Mouse (Mus musculus): ENCODE measurements around the gene Ddx39b. TPM values are rescaled to one million over a fixed set of nuclear protein-coding genes. Genes with fewer than 3 reads are reported as not detected.
"Not testable (repeated sequence)": the region's sequence is repeated elsewhere in the genome, so short reads cannot be mapped to it uniquely, and the experiment has no call there.

Ddx39b gene
- polyA plus RNA-seq, 1 experiment from 2014 or later = 347 TPM

DNA sequence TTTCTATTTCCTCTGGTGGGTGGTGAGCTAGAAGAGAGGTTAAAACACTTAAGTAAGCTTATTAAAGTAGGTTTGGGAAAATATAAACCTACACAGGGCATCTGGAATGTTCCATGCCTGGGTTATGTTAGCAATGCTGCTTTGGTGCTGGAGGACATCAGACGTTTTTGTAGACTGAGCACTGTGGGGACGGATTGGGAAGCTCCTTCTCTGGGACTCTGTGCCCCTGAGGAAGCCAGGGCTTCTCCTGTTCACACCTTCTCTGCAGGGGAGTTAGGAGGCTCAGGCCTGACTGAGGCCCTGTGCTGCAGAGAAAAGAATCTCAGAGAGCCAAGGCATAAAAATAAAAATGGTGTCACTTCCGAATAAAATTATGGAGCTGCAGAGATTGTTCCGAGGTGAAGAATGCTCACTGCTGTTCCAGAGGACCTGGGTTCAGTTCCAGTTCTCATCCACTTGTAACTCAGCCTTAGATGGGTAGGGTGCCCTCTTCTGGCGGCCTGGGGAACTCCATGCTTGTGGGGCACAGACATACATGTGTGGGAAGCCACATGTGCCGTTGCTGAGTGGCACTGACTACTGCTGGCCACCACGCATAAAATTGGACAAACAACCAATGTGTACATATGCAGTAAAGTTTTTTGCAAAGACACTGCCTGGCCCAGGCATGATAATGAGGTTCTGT lies 58.9 kb downstream of the Ddx39b start:
- not testable (repeated sequence) for H3K27ac ChIP-seq (replicated peaks; ENCODE audit: low read depth, low read length); H3K4me3 ChIP-seq (ENCODE audit: low read depth, low read length); H3K9me3 ChIP-seq (ENCODE audit: control insufficient read depth, low read length); H3K27me3 ChIP-seq (replicated peaks; ENCODE audit: control insufficient read depth, insufficient read depth, low read length); H3K4me2 ChIP-seq (ENCODE audit: low read depth, low read length); H3K9ac ChIP-seq (ENCODE audit: low read depth, low read length); ATAC-seq (ENCODE audit: low read depth); DNase-seq (ENCODE audit: low spot score); H3K4me1 ChIP-seq (ENCODE audit: control insufficient read depth, insufficient read depth, low read length); H3K36me3 ChIP-seq (ENCODE audit: control insufficient read depth, insufficient read depth, low read length)
- WGBS = 86% methylated on average over 7 of the region's 7 CpGs

DNA sequence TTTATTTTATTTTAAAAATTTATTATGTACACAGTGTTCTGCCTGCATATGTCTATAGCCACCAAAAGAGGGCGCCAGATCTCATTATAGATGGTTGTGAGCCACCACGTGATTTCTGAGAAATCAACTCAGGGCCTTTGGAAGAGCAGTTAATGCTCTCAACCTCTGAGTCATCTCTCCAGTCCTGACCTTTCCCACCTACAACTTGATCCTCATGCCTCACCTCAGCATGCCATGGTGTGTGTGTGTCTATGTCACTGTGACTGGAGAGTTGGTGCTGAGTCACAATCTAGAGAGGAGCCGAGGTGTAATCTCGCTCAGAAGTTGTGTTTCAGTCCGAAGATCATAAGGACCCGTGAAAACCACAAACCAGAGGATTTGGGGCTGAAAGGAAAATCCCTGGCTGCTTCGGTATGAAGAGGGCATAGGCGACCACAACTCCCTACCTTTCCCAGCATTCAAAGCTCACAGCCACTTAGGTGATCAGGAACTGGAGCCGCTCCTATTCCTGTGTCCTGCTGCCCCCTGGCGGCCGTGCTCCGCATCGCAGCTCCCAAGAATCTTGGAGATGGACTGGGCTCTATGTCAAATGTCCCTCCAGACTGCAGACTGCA lies 60.2 kb downstream of the Ddx39b start:
- no peak overlapping the region for H3K4me2 ChIP-seq (ENCODE audit: low read depth, low read length)
- no peaks in the 10 kb centered on the region for H3K9me3 ChIP-seq (ENCODE audit: control insufficient read depth, low read length)
- no peak overlapping the region for H3K27ac ChIP-seq (replicated peaks; ENCODE audit: low read depth, low read length)
- no peak for ATAC-seq (ENCODE audit: low read depth)
- no peak overlapping the region for H3K4me3 ChIP-seq (ENCODE audit: low read depth, low read length)
- 25% methylated on average over 13 of the region's 13 CpGs for WGBS
- no peaks in the 10 kb centered on the region for H3K4me1 ChIP-seq (ENCODE audit: control insufficient read depth, insufficient read depth, low read length)
- DNase-seq (ENCODE audit: low spot score) = peak; percentile 54
- no peaks in the 10 kb centered on the region for H3K36me3 ChIP-seq (ENCODE audit: control insufficient read depth, insufficient read depth, low read length)
- H3K9ac ChIP-seq (ENCODE audit: low read depth, low read length) = no peak overlapping the region
- H3K27me3 ChIP-seq (replicated peaks; ENCODE audit: control insufficient read depth, insufficient read depth, low read length) = no peaks in the 10 kb centered on the region

DNA sequence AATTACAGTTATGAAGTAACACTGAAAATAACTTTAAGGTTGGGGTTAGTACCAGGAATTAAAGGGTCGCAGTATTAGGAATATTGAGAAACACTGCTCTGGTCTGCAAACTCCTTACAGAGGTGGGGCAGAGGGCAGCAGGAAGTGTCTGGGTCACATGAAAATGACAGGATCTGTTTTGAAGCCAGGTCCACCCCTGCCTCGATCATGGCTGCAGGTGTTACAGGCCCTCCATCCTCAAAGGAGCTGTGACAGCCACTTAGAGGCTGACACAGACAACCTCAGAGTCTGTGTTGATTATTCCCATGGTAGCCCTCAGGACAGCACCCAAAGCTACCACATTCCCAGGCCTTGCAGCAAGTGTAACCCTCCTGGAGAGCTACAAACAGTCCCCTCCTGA lies 61.7 kb downstream of the Ddx39b start:
- Histone ChIP-seq H3K4me2 (ENCODE audit: low read depth, low read length) (no peak overlapping the region), H3K9me3 (ENCODE audit: control insufficient read depth, low read length) (no peaks in the 10 kb centered on the region), H3K4me3 (ENCODE audit: low read depth, low read length) (no peak overlapping the region), H3K27ac (replicated peaks; ENCODE audit: low read depth, low read length) (no peak overlapping the region), H3K9ac (ENCODE audit: low read depth, low read length) (no peak overlapping the region), H3K36me3 (ENCODE audit: control insufficient read depth, insufficient read depth, low read length) (no peaks in the 10 kb centered on the region), H3K27me3 (replicated peaks; ENCODE audit: control insufficient read depth, insufficient read depth, low read length) (0 out of 2 replicates have a peak, but pooled peaks cover 3% of the 10 kb centered on the region), H3K4me1 (ENCODE audit: control insufficient read depth, insufficient read depth, low read length) (no peaks in the 10 kb centered on the region)
- WGBS = 82% methylated on average over 2 of the region's 2 CpGs
- no peak for DNase-seq (ENCODE audit: low spot score)
- no peak for ATAC-seq (ENCODE audit: low read depth)

Small RNA genes within 50 kb of the gene (microRNA-seq; reads per million reads assigned to microRNA genes)
- not detected for gene Mir6973a (ENCODE audit: borderline number of aligned reads)
- not detected for gene Mir6974 (ENCODE audit: borderline number of aligned reads)
- 2.5 reads per million, percentile 11 among the genes with 10 or more reads in this experiment for gene Mir6975 (ENCODE audit: borderline number of aligned reads)
- not detected for gene Mir8094 (ENCODE audit: borderline number of aligned reads)

Other genes starting within 250 kb of the Ddx39b start
- 80.3 and 87.7 TPM in 2 replicates for gene Vars, start 240.8 kb upstream of the Ddx39b start, polyA plus RNA-seq (2014; fragmentation: Nextera tagmentation; extraction: Ambion mirVana)
- gene Vwa7, start 225.2 kb upstream of the Ddx39b start, polyA plus RNA-seq (2014; fragmentation: Nextera tagmentation; extraction: Ambion mirVana) = 0.07 and 0.20 TPM in 2 replicates
- gene Sapcd1, start 213.7 kb upstream of the Ddx39b start, polyA plus RNA-seq (2014; fragmentation: Nextera tagmentation; extraction: Ambion mirVana) = 12.2 and 16.5 TPM in 2 replicates
- gene Msh5, start 195.0 kb upstream of the Ddx39b start, polyA plus RNA-seq (2014; fragmentation: Nextera tagmentation; extraction: Ambion mirVana) = 2.5 and 3.4 TPM in 2 replicates
- gene Clic1, start 191.8 kb upstream of the Ddx39b start, polyA plus RNA-seq (2014; fragmentation: Nextera tagmentation; extraction: Ambion mirVana) = 90.9 and 96.9 TPM in 2 replicates
- gene Ddah2, start 182.7 kb upstream of the Ddx39b start, polyA plus RNA-seq (2014; fragmentation: Nextera tagmentation; extraction: Ambion mirVana) = 291 and 341 TPM in 2 replicates
- gene Ly6g6c, start 176.4 kb upstream of the Ddx39b start, polyA plus RNA-seq (2014; fragmentation: Nextera tagmentation; extraction: Ambion mirVana) = 9.5 and 21.2 TPM in 2 replicates
- gene Mpig6b, start 175.6 kb upstream of the Ddx39b start, polyA plus RNA-seq (2014; fragmentation: Nextera tagmentation; extraction: Ambion mirVana) = 0.55 and 0.96 TPM in 2 replicates
- 9.4 and 11.8 TPM in 2 replicates for gene Ly6g6e, start 164.8 kb upstream of the Ddx39b start, polyA plus RNA-seq (2014; fragmentation: Nextera tagmentation; extraction: Ambion mirVana)
- 0.46 and 1.4 TPM in 2 replicates for gene Ly6g6d, start 163.7 kb upstream of the Ddx39b start, polyA plus RNA-seq (2014; fragmentation: Nextera tagmentation; extraction: Ambion mirVana)
- 0.18 TPM in 1 of 2 replicates, not detected in the other for gene Ly6g6f, start 156.1 kb upstream of the Ddx39b start, polyA plus RNA-seq (2014; fragmentation: Nextera tagmentation; extraction: Ambion mirVana)
- gene Abhd16a, start 152.5 kb upstream of the Ddx39b start, polyA plus RNA-seq (2014; fragmentation: Nextera tagmentation; extraction: Ambion mirVana) = 77.2 and 92.3 TPM in 2 replicates
- not detected in 2 replicates for gene Ly6g5c, start 133.5 kb upstream of the Ddx39b start, polyA plus RNA-seq (2014; fragmentation: Nextera tagmentation; extraction: Ambion mirVana)
- 0.41 and 0.70 TPM in 2 replicates for gene Ly6g5b, start 126.3 kb upstream of the Ddx39b start, polyA plus RNA-seq (2014; fragmentation: Nextera tagmentation; extraction: Ambion mirVana)
- gene Gpank1, start 120.3 kb upstream of the Ddx39b start, polyA plus RNA-seq (2014; fragmentation: Nextera tagmentation; extraction: Ambion mirVana) = 13.0 and 13.4 TPM in 2 replicates
- gene Csnk2b, start 119.7 kb upstream of the Ddx39b start, polyA plus RNA-seq (2014; fragmentation: Nextera tagmentation; extraction: Ambion mirVana) = 277 and 279 TPM in 2 replicates
- gene D17H6S53E, start 115.4 kb upstream of the Ddx39b start, polyA plus RNA-seq (2014; fragmentation: Nextera tagmentation; extraction: Ambion mirVana) = 5.6 and 6.0 TPM in 2 replicates
- gene Apom, start 109.7 kb upstream of the Ddx39b start, polyA plus RNA-seq (2014; fragmentation: Nextera tagmentation; extraction: Ambion mirVana) = 0.28 TPM in 1 of 2 replicates, not detected in the other
- 72.2 and 77.3 TPM in 2 replicates for gene Bag6, start 106.6 kb upstream of the Ddx39b start, polyA plus RNA-seq (2014; fragmentation: Nextera tagmentation; extraction: Ambion mirVana)
- 151 and 172 TPM in 2 replicates for gene Prrc2a, start 76.8 kb upstream of the Ddx39b start, polyA plus RNA-seq (2014; fragmentation: Nextera tagmentation; extraction: Ambion mirVana)
- gene Aif1, start 65.7 kb upstream of the Ddx39b start, polyA plus RNA-seq (2014; fragmentation: Nextera tagmentation; extraction: Ambion mirVana) = 16.5 and 17.7 TPM in 2 replicates
- gene Lst1, start 53.3 kb upstream of the Ddx39b start, polyA plus RNA-seq (2014; fragmentation: Nextera tagmentation; extraction: Ambion mirVana) = 22.2 and 26.9 TPM in 2 replicates
- gene Ltb, start 47.3 kb upstream of the Ddx39b start, polyA plus RNA-seq (2014; fragmentation: Nextera tagmentation; extraction: Ambion mirVana) = 2.0 and 3.3 TPM in 2 replicates
- 0.62 and 0.74 TPM in 2 replicates for gene Tnf, start 39.7 kb upstream of the Ddx39b start, polyA plus RNA-seq (2014; fragmentation: Nextera tagmentation; extraction: Ambion mirVana)
- gene Lta, start 36.4 kb upstream of the Ddx39b start, polyA plus RNA-seq (2014; fragmentation: Nextera tagmentation; extraction: Ambion mirVana) = 0.34 and 0.40 TPM in 2 replicates
- gene Gm16181, start 20.9 kb upstream of the Ddx39b start, polyA plus RNA-seq (2014; fragmentation: Nextera tagmentation; extraction: Ambion mirVana) = 0.47 TPM in 1 of 2 replicates, not detected in the other
- 5.1 and 5.2 TPM in 2 replicates for gene Atp6v1g2, start 8.1 kb upstream of the Ddx39b start, polyA plus RNA-seq (2014; fragmentation: Nextera tagmentation; extraction: Ambion mirVana)
- 3.3 and 4.8 TPM in 2 replicates for gene Nfkbil1, start 6.0 kb upstream of the Ddx39b start, polyA plus RNA-seq (2014; fragmentation: Nextera tagmentation; extraction: Ambion mirVana)
- 46.9 and 51.7 TPM in 2 replicates for gene H2-D1, start 21.0 kb downstream of the Ddx39b start, polyA plus RNA-seq (2014; fragmentation: Nextera tagmentation; extraction: Ambion mirVana)
- gene H2-Q1, start 78.7 kb downstream of the Ddx39b start, polyA plus RNA-seq (2014; fragmentation: Nextera tagmentation; extraction: Ambion mirVana) = 0.25 TPM in 1 of 2 replicates, not detected in the other
- gene H2-Q2, start 100.5 kb downstream of the Ddx39b start, polyA plus RNA-seq (2014; fragmentation: Nextera tagmentation; extraction: Ambion mirVana) = 0.22 and 0.62 TPM in 2 replicates
- 1.3 and 2.0 TPM in 2 replicates for gene H2-Q4, start 137.9 kb downstream of the Ddx39b start, polyA plus RNA-seq (2014; fragmentation: Nextera tagmentation; extraction: Ambion mirVana)
- 0.14 and 0.29 TPM in 2 replicates for gene H2-Q6, start 183.1 kb downstream of the Ddx39b start, polyA plus RNA-seq (2014; fragmentation: Nextera tagmentation; extraction: Ambion mirVana)
- gene H2-Q7, start 197.4 kb downstream of the Ddx39b start, polyA plus RNA-seq (2014; fragmentation: Nextera tagmentation; extraction: Ambion mirVana) = 2.1 and 2.4 TPM in 2 replicates
- gene H2-Q10, start 228.3 kb downstream of the Ddx39b start, polyA plus RNA-seq (2014; fragmentation: Nextera tagmentation; extraction: Ambion mirVana) = 0.35 TPM in 1 of 2 replicates, not detected in the other

All from embryonic facial prominence, embryonic 14.5 days (tissue).